Mouse (Mus musculus) MEL (cell line): Measurements from ENCODE around the gene Hmces.

Experiments used
- CTCF ChIP-seq, 3 experiments: IDR thresholded peaks in 2 of 3; conservative IDR thresholded peaks in 1 of 3; 2 replicates each; pipeline ENCODE4 v1.5.1; 2011 to 2012; ENCODE audit warnings: low read length in 3 of 3, low read depth in 2 of 3, mild to moderate bottlenecking in 2 of 3, improper control_type of control experiment in 1 of 3, inconsistent platforms in 1 of 3, mixed read lengths in 1 of 3, moderate library complexity in 1 of 3; ENCODE audit not compliant: control insufficient read depth in 1 of 3, insufficient read depth in 1 of 3, poor library complexity in 1 of 3, severe bottlenecking in 1 of 3
- ELF1 ChIP-seq: IDR thresholded peaks from 2 replicates; pipeline ENCODE4 v1.6.1; 2014; ENCODE audit warnings: low read depth, mild to moderate bottlenecking, inconsistent platforms, low read length, improper control_type of control experiment, moderate library complexity
- EP300 ChIP-seq, 2 experiments: IDR thresholded peaks; 2 replicates each; pipeline ENCODE4 v1.6.1; 2011; ENCODE audit warnings: improper control_type of control experiment in 2 of 2, low read length in 2 of 2, low read depth in 1 of 2, mild to moderate bottlenecking in 1 of 2
- ETS1 ChIP-seq: IDR thresholded peaks from 2 replicates; pipeline ENCODE4 v1.6.1; 2012; ENCODE audit warnings: low read depth, mild to moderate bottlenecking, inconsistent platforms, low read length, improper control_type of control experiment, moderate library complexity
- HCFC1 ChIP-seq: IDR thresholded peaks from 2 replicates; pipeline ENCODE4 v1.6.1; 2012; ENCODE audit warnings: low read depth, mild to moderate bottlenecking, inconsistent platforms, low read length, improper control_type of control experiment, moderate library complexity
- NRF1 ChIP-seq: IDR thresholded peaks from 2 replicates; pipeline ENCODE4 v1.6.1; 2014; ENCODE audit warnings: low read depth, mild to moderate bottlenecking, inconsistent platforms, low read length, improper control_type of control experiment, moderate library complexity; ENCODE audit not compliant: poor library complexity, insufficient read depth, severe bottlenecking
- USF1 ChIP-seq: IDR thresholded peaks from 2 replicates; pipeline ENCODE4 v1.6.1; 2014; ENCODE audit warnings: low read depth, mild to moderate bottlenecking, inconsistent platforms, low read length, improper control_type of control experiment, moderate library complexity
- ZC3H11A ChIP-seq: IDR thresholded peaks from 2 replicates; pipeline ENCODE4 v1.6.1; 2012; ENCODE audit warnings: low read depth, mild to moderate bottlenecking, inconsistent platforms, low read length, improper control_type of control experiment

DNA sequence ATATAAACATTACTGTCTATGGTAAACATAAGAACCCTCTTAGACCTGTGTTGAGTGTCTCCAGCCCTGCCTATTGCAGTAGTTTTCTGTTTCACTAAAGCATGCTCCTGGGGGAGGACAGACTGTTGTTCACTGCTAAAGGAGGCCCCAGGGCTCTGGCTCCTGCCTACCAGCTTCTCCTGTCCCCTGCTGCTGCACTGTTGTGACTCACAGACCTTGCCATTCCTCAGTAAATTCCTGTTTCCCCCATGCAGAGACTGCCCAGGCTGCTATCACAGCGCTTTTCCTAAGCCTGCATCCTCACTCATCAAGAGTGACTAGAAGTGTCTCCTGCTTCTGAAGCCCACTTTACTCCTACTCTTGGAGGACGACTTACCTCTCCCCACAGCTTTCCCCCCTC lies 56.3 kb downstream of the Hmces start:
- TF ChIP-seq ZC3H11A (no peak), CTCF (IDR thresholded peaks at IDR 0.05 in 2 of 3, conservative IDR thresholded peaks at IDR 0.05 in 1 of 3; ENCODE audit: control insufficient read depth in 1 of 3, insufficient read depth in 1 of 3, low read depth in 2 of 3, low read length in 3 of 3, poor library complexity in 1 of 3, severe bottlenecking in 1 of 3) (no peak), ETS1 (no peak), EP300 (IDR thresholded peaks at IDR 0.05; ENCODE audit: low read depth in 1 of 2, low read length in 2 of 2) (no peak), USF1 (no peak), HCFC1 (no peak), NRF1 (no peak), ELF1 (no peak)
